Mouse (Mus musculus) kidney, adult 2 months (tissue): ENCODE data around the gene Ildr1. TPM values are rescaled to one million over a fixed set of nuclear protein-coding genes. Genes with fewer than 3 reads are reported as not detected.
A peak's percentile ranks its signal among the peaks of the same experiment; 100 is the strongest.

Experiments used
- DNase-seq: peaks from one replicate; pipeline ENCODE4 v3.0.0; 2021
- H3K27ac ChIP-seq: fragments of 200-500 bp; 2 replicates; pipeline ENCODE4 v1.5.1; 2012; ENCODE audit warnings: low read depth, low read length, control low read depth, inconsistent platforms; ENCODE audit not compliant: insufficient read depth
- H3K27me3 ChIP-seq: fragments of 200-500 bp; replicated peaks from 2 replicates; pipeline ENCODE4 v1.6.1; 2012; ENCODE audit warnings: mild to moderate bottlenecking, moderate library complexity, low read length, inconsistent platforms; ENCODE audit not compliant: control insufficient read depth, insufficient read depth
- H3K36me3 ChIP-seq: fragments of 200-500 bp; 2 replicates; pipeline ENCODE4 v1.6.1; 2012; ENCODE audit warnings: mild to moderate bottlenecking, moderate library complexity, low read length, inconsistent platforms; ENCODE audit not compliant: control insufficient read depth, insufficient read depth
- H3K4me1 ChIP-seq: fragments of 200-500 bp; 2 replicates; pipeline ENCODE4 v1.6.1; 2011; ENCODE audit warnings: low read length; ENCODE audit not compliant: control insufficient read depth, insufficient read depth
- H3K4me3 ChIP-seq: fragments of 200-500 bp; 2 replicates; pipeline ENCODE4 v1.5.1; 2011; ENCODE audit warnings: mild to moderate bottlenecking, low read depth, low read length, control low read depth; ENCODE audit not compliant: insufficient read depth
- CTCF ChIP-seq: fragments of 200-500 bp; conservative IDR thresholded peaks from 2 replicates; pipeline ENCODE4 v1.5.1; 2011; ENCODE audit warnings: low read depth, mild to moderate bottlenecking, control low read depth, low read length, moderate library complexity, mixed read lengths; ENCODE audit not compliant: insufficient read depth, insufficient read length
- POLR2A ChIP-seq: fragments of 200-500 bp; IDR thresholded peaks from one replicate; pipeline ENCODE4 v1.6.1; 2011; ENCODE audit warnings: low read depth, low read length, control low read depth
- WGBS: fragments of 180-500 bp; shearing (Covaris S2); methylation state at CpG from one replicate; pipeline ENCODE4 v1.1.7; 2018; 5-methylcytosine and 5-hydroxymethylcytosine counted together
- polyA plus RNA-seq: library from polyadenylated mRNA; depleted of rRNA; stranded (reverse); fragments of >200 nt; gene quantifications from 2 replicates; pipeline ENCODE4 v1.2.3, GENCODE M21; 2012

Gene Ildr1
- polyA plus RNA-seq, 1 experiment, result 20.4 TPM

DNA sequence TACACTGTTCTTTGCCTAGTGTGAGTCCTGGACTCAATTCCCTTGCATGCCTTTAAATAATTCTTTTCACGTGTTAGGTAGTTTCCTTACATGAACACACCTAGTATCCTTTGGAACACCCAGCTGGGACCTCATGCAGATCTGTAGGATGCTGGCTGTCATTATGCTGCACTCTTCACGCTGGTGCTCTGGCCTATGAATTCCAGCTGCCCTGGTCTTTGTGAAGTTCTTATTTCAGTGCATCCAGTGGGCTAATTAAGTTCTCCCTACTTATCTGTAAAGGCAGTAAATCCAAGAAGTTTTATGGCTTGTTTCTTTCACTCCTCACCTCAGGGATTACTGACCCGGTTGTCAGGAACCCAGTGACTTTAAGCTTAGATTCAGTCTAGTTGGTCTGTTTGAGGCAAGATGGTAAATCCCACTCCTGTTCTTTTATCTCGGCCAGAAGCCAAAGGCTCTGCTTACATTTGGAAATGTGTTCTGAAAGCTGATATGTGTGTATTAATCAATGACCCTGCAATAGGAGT lies 45.7 kb downstream of the Ildr1 start:
- DNase-seq, result no peak
- no peak overlapping the region for H3K27ac ChIP-seq
- WGBS, result 36% methylated on average over 4 of the region's 4 CpGs

GRCm38 (mm10) chr16:36743580-36743979 lies 49.8 kb downstream of the Ildr1 start:
- DNase-seq, result no peak
- no peak overlapping the region for H3K27ac ChIP-seq
- no peak overlapping the region for H3K4me3 ChIP-seq
- no peaks in the 10 kb centered on the region for H3K27me3 ChIP-seq
- H3K4me1 ChIP-seq, result no peaks in the 10 kb centered on the region
- WGBS, result 72% methylated on average over 8 of the region's 8 CpGs
- H3K36me3 ChIP-seq, result no peaks in the 10 kb centered on the region
- no peak for TF ChIP-seq POLR2A
- TF ChIP-seq CTCF, result no peak

More for the DNA sequence above, 45.7 kb downstream of the Ildr1 start:
- no peak for TF ChIP-seq POLR2A
- no peak for TF ChIP-seq CTCF
- no peak overlapping the region for H3K4me3 ChIP-seq
- no peaks in the 10 kb centered on the region for H3K27me3 ChIP-seq
- no peaks in the 10 kb centered on the region for H3K36me3 ChIP-seq
- H3K4me1 ChIP-seq, result no peaks in the 10 kb centered on the region

- H3K4me3 ChIP-seq, result no peak overlapping the region
- no peaks in the 10 kb centered on the region for H3K4me1 ChIP-seq
- H3K27ac ChIP-seq, result no peak overlapping the region
- 68% methylated on average over 4 of the region's 4 CpGs for WGBS
- DNase-seq, result no peak
- no peaks in the 10 kb centered on the region for H3K27me3 ChIP-seq
- TF ChIP-seq CTCF (no peak), POLR2A (no peak)
- H3K36me3 ChIP-seq, result 0 out of 2 replicates have a peak, but pooled peaks cover 1% of the 10 kb centered on the region
Measured at GRCm38 (mm10) chr16:36747068-36747467, 53.3 kb downstream of the Ildr1 start.

DNA sequence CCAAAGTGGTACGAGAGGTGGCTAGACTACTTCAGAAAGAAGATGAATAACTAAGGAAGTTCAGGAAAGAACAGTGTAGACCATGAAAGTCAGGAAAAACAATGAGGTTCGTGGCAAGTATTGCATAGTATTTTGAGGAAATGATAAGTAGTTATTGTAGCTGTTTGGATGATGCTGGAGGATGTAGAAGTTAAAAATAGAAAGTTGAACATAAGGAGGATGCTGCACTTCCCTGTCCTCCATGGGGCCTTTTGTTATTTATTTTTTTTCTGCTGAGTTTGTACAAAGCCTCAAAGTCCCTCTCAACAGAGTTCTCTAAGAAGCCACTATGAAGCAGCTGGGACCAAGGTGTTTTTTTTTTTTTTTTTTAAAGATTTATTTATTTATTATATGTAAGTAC lies 54.0 kb downstream of the Ildr1 start:
- no peak for DNase-seq
- H3K27me3 ChIP-seq, result no peaks in the 10 kb centered on the region
- no peak overlapping the region for H3K27ac ChIP-seq
- 0 out of 2 replicates have a peak, but pooled peaks cover 1% of the 10 kb centered on the region for H3K36me3 ChIP-seq
- no peaks in the 10 kb centered on the region for H3K4me1 ChIP-seq
- no peak for TF ChIP-seq CTCF
- TF ChIP-seq POLR2A, result no peak
- 65% methylated on average over 2 of the region's 2 CpGs for WGBS
- no peak overlapping the region for H3K4me3 ChIP-seq

DNA sequence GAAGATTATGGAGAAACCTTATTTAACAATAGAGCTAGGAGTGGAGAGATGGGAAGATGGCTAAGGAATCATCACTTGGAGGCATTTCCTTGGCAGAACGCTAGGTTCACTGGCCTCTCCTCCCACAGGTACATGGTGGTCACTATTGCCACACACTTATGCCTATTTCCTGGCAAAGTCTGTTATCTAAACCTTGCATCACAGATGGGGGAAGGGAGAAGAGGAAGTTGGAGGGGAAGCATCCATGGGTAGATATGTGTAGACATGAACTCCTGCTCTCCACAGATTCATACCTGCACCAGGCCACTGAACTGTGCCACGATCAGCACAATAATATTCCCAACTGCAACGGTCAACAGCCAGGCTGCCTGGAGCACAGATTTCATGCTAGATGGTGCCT lies 58.2 kb downstream of the Ildr1 start:
- TF ChIP-seq CTCF, result no peak
- no peak for TF ChIP-seq POLR2A
- H3K4me1 ChIP-seq, result no peaks in the 10 kb centered on the region
- H3K27me3 ChIP-seq, result no peaks in the 10 kb centered on the region; the same call in 1 of the 2 replicates
- H3K36me3 ChIP-seq, result peaks cover 7% of the 10 kb centered on the region
- H3K27ac ChIP-seq, result no peak overlapping the region
- no peak for DNase-seq
- 86% methylated on average over 3 of the region's 3 CpGs for WGBS
- H3K4me3 ChIP-seq, result no peak overlapping the region

GRCm38 (mm10) chr16:36770191-36770771 lies 76.5 kb downstream of the Ildr1 start:
- 75% methylated on average over 9 of the region's 13 CpGs for WGBS
- no peak for TF ChIP-seq CTCF
- TF ChIP-seq POLR2A, result no peak
- Histone ChIP-seq H3K4me1 (peaks cover 5% of the 10 kb centered on the region; the same call in 1 of the 2 replicates), H3K36me3 (no peaks in the 10 kb centered on the region; the same call in 1 of the 2 replicates), H3K4me3 (no peak overlapping the region), H3K27me3 (no peaks in the 10 kb centered on the region), H3K27ac (no peak overlapping the region)
- DNase-seq, result peak; percentile 23

- H3K36me3 ChIP-seq, result no peaks in the 10 kb centered on the region; the same call in 1 of the 2 replicates
- no peak overlapping the region for H3K4me3 ChIP-seq
- peaks cover 5% of the 10 kb centered on the region; the same call in 1 of the 2 replicates for H3K4me1 ChIP-seq
- peak; percentile 43 for DNase-seq
- TF ChIP-seq CTCF, result no peak
- TF ChIP-seq POLR2A, result no peak
- WGBS, result 48% methylated on average over 4 of the region's 4 CpGs
- H3K27ac ChIP-seq, result no peak overlapping the region
- H3K27me3 ChIP-seq, result no peaks in the 10 kb centered on the region
Measured at GRCm38 (mm10) chr16:36770830-36771229, 77.1 kb downstream of the Ildr1 start.
